Mouse (Mus musculus): Measurements from ENCODE around the gene Vmn1r179. TPM values are rescaled to one million over a fixed set of nuclear protein-coding genes. Genes with fewer than 3 reads are reported as not detected.
"Not testable (repeated sequence)": the region's sequence is repeated elsewhere in the genome, so short reads cannot be mapped to it uniquely, and the experiment has no call there.

Vmn1r179 gene
- total RNA-seq (2021), result not detected
- long read RNA-seq, result 0 reads

GRCm38 (mm10) chr7:23926678-23927077, at the start of gene Vmn1r179:
Gene Vmn1r179, plus strand, starts transcription at chr7:23926978.
- no peak for DNase-seq (ENCODE audit: low spot score in 2 of 2)

DNA sequence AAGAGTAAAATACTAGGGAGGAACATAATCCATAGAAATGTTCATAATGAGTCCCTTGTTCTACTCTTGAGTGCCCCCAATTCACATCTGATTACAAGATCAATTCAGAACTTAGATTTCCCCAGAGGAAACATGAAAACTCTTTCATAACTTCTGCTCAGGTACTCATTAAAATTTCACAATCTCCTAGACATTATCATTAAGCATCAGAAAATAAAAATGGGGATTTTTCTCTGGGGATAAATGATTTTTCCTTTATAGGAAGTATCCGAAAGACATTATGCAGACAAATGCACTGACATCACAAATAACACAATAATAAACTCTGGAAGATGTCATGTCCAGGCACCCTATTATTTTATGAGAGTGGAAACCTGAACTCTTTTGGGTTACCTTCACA, 35.1 kb upstream of the Vmn1r179 start, which contains the start of gene Vmn1r178:
Gene Vmn1r178, plus strand, starts transcription at position 301 of the 400 bp plus-strand sequence.
- DNase-seq (ENCODE audit: low spot score in 2 of 2), result no peak

GRCm38 (mm10) chr7:23950332-23950731, 23.6 kb downstream of the Vmn1r179 start, which contains the start of gene Vmn1r180:
Gene Vmn1r180, plus strand, starts transcription at chr7:23950632.
- no peak for DNase-seq (ENCODE audit: low spot score in 2 of 2)

GRCm38 (mm10) chr7:23968044-23968443, 41.3 kb downstream of the Vmn1r179 start:
- DNase-seq (ENCODE audit: low spot score in 2 of 2), result peak in 1 of 2 experiments; percentile 32

DNA sequence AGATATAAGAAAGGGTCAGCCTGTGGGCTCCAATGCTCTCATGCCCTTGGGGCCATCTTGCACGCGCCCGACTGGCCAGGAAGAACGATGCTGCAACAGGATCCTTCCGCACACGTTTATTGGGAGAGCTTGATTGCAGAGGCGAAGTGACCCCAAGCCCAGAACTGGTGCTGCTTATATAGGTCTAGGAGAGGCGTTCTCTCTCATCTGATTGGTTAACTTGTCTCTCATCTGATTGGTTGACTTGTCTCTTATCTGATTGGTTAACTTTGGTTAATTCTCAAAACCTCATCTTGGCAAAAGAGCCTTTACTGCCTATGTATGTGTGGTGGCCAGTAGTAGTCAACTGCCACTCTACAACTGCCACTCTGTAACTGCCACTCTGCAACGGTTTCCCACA, 47.5 kb downstream of the Vmn1r179 start, which contains the start of gene Vmn1r181:
Gene Vmn1r181, plus strand, starts transcription at position 301 of the 400 bp plus-strand sequence.
- not testable (repeated sequence) for DNase-seq (ENCODE audit: low spot score in 2 of 2)

Other genes with a start within 250 kb of the Vmn1r179 start
- gene Vmn1r173, start 226.3 kb upstream of the Vmn1r179 start, total RNA-seq (2021), result not detected
- gene Vmn1r174, start 174.7 kb upstream of the Vmn1r179 start, total RNA-seq (2021), result not detected
- not detected for gene Vmn1r175, start 116.3 kb upstream of the Vmn1r179 start, total RNA-seq (2021)
- not detected for gene Vmn1r176, start 89.6 kb upstream of the Vmn1r179 start, total RNA-seq (2021)
- not detected for gene Vmn1r177, start 60.5 kb upstream of the Vmn1r179 start, total RNA-seq (2021)
- not detected for gene Vmn1r178, start 35.0 kb upstream of the Vmn1r179 start, total RNA-seq (2021)
- gene Vmn1r180, start 23.7 kb downstream of the Vmn1r179 start, total RNA-seq (2021), result not detected
- not detected for gene Vmn1r181, start 47.6 kb downstream of the Vmn1r179 start, total RNA-seq (2021)
- gene V1rd19, start 74.7 kb downstream of the Vmn1r179 start, total RNA-seq (2021), result not detected
- not detected for gene Vmn1r183, start 126.3 kb downstream of the Vmn1r179 start, total RNA-seq (2021)
- gene Zfp180, start 154.9 kb downstream of the Vmn1r179 start, total RNA-seq (2021), result 10 to 100 TPM; 45.3 to 48.6 TPM
- 10 to 100 TPM; 10.6 to 11.2 TPM for gene Zfp112, start 185.3 kb downstream of the Vmn1r179 start, total RNA-seq (2021)
- gene Zfp235, start 207.2 kb downstream of the Vmn1r179 start, total RNA-seq (2021), result 10 to 100 TPM; 19.4 to 22.5 TPM
- 1 to 10 TPM; 2.9 to 4.1 TPM for gene Zfp114, start 248.1 kb downstream of the Vmn1r179 start, total RNA-seq (2021)